Mouse (Mus musculus): ENCODE data around the gene Ankrd39. TPM values are rescaled to one million over a fixed set of nuclear protein-coding genes. Genes with fewer than 3 reads are reported as not detected.

The Ankrd39 gene
- total RNA-seq (2018; cell fraction: chromatin; rRNA removed) = 10 to 100 TPM in 17 of 26 experiments, 1 to 10 TPM in 9; 4.8 to 33.0 (median 16.0) TPM
- total RNA-seq (2018; cell fraction: cytosol; rRNA removed) = 1 to 10 TPM; 2.1 to 5.6 (median 2.9) TPM
- 10 to 100 TPM in 18 of 26 experiments, 1 to 10 TPM in 8; 3.6 to 25.4 (median 13.5) TPM for total RNA-seq (2018; cell fraction: nucleus; rRNA removed)
- polyA plus RNA-seq (2018) = 1.6 to 6.1 TPM (median 5.0 TPM) in 3 replicates

- peaks cover 16% of the 10 kb centered on the region; the same call in 1 of the 2 replicates for H3K79me2 ChIP-seq (ENCODE audit: inconsistent target)
- peak within 1 kb of the TSS; percentile 69 for H3K4me3 ChIP-seq (ENCODE audit: inconsistent target)
- H3K36me3 ChIP-seq (ENCODE audit: inconsistent target) = peaks cover 7% of the 10 kb centered on the region; the same call in 1 of the 2 replicates
- WGBS (ENCODE audit: missing documents) = under 1% methylated on average over 43 of the region's 43 CpGs
- 0 out of 2 replicates have a peak within 1 kb of the TSS, but pooled peaks have one; percentile 4 for H3K27ac ChIP-seq
Measured at GRCm38 (mm10) chr1:36546888-36547471, at the start of gene Ankrd39. Gene Ankrd39, minus strand, starts transcription at chr1:36547445.

- H3K36me3 ChIP-seq (ENCODE audit: inconsistent target) = no peaks in the 10 kb centered on the region
Measured at GRCm38 (mm10) chr1:36596114-36596513, 48.9 kb upstream of the Ankrd39 start.

GRCm38 (mm10) chr1:36595167-36595931 is 48.1 kb upstream of the Ankrd39 start:
- Histone ChIP-seq H3K36me3 (ENCODE audit: inconsistent target) (no peaks in the 10 kb centered on the region), H3K4me3 (ENCODE audit: inconsistent target) (no peak overlapping the region), H3K27ac (no peak overlapping the region), H3K79me2 (ENCODE audit: inconsistent target) (no peaks in the 10 kb centered on the region)
- 85% methylated on average over 10 of the region's 10 CpGs for WGBS (ENCODE audit: missing documents)

More at GRCm38 (mm10) chr1:36596114-36596513, 48.9 kb upstream of the Ankrd39 start:
- WGBS (ENCODE audit: missing documents) = 77% methylated on average over 4 of the region's 4 CpGs
- Histone ChIP-seq H3K27ac (no peak overlapping the region), H3K4me3 (ENCODE audit: inconsistent target) (no peak overlapping the region), H3K79me2 (ENCODE audit: inconsistent target) (no peaks in the 10 kb centered on the region)

- Histone ChIP-seq H3K36me3 (ENCODE audit: inconsistent target) (no peaks in the 10 kb centered on the region), H3K27ac (no peak overlapping the region), H3K79me2 (ENCODE audit: inconsistent target) (no peaks in the 10 kb centered on the region), H3K4me3 (ENCODE audit: inconsistent target) (no peak overlapping the region)
- WGBS (ENCODE audit: missing documents) = 33% methylated on average over 1 of the region's 1 CpGs
Measured at GRCm38 (mm10) chr1:36593099-36593498, 45.9 kb upstream of the Ankrd39 start.

GRCm38 (mm10) chr1:36591408-36591807 is 44.2 kb upstream of the Ankrd39 start:
- Histone ChIP-seq H3K79me2 (ENCODE audit: inconsistent target) (no peaks in the 10 kb centered on the region), H3K36me3 (ENCODE audit: inconsistent target) (no peaks in the 10 kb centered on the region), H3K4me3 (ENCODE audit: inconsistent target) (no peak overlapping the region), H3K27ac (no peak overlapping the region)
- 5% methylated on average over 2 of the region's 2 CpGs for WGBS (ENCODE audit: missing documents)

GRCm38 (mm10) chr1:36590664-36591063 is 43.4 kb upstream of the Ankrd39 start:
- 94% methylated on average over 9 of the region's 9 CpGs for WGBS (ENCODE audit: missing documents)
- H3K79me2 ChIP-seq (ENCODE audit: inconsistent target) = no peaks in the 10 kb centered on the region
- no peaks in the 10 kb centered on the region for H3K36me3 ChIP-seq (ENCODE audit: inconsistent target)
- H3K4me3 ChIP-seq (ENCODE audit: inconsistent target) = no peak overlapping the region
- no peak overlapping the region for H3K27ac ChIP-seq

GRCm38 (mm10) chr1:36589486-36589885 is 42.2 kb upstream of the Ankrd39 start:
- no peak overlapping the region for H3K27ac ChIP-seq
- WGBS (ENCODE audit: missing documents) = 83% methylated on average over 6 of the region's 6 CpGs

GRCm38 (mm10) chr1:36588476-36589450 is 41.5 kb upstream of the Ankrd39 start:
- no peaks in the 10 kb centered on the region for H3K36me3 ChIP-seq (ENCODE audit: inconsistent target)
- no peak overlapping the region for H3K4me3 ChIP-seq (ENCODE audit: inconsistent target)
- WGBS (ENCODE audit: missing documents) = 75% methylated on average over 12 of the region's 13 CpGs
- no peaks in the 10 kb centered on the region for H3K79me2 ChIP-seq (ENCODE audit: inconsistent target)
- no peak overlapping the region for H3K27ac ChIP-seq

More at GRCm38 (mm10) chr1:36589486-36589885, 42.2 kb upstream of the Ankrd39 start:
- Histone ChIP-seq H3K4me3 (ENCODE audit: inconsistent target) (no peak overlapping the region), H3K36me3 (ENCODE audit: inconsistent target) (no peaks in the 10 kb centered on the region), H3K79me2 (ENCODE audit: inconsistent target) (no peaks in the 10 kb centered on the region)

GRCm38 (mm10) chr1:36587860-36588259 is 40.6 kb upstream of the Ankrd39 start:
- Histone ChIP-seq H3K27ac (no peak overlapping the region), H3K79me2 (ENCODE audit: inconsistent target) (no peaks in the 10 kb centered on the region), H3K36me3 (ENCODE audit: inconsistent target) (no peaks in the 10 kb centered on the region), H3K4me3 (ENCODE audit: inconsistent target) (no peak overlapping the region)
- 90% methylated on average over 6 of the region's 6 CpGs for WGBS (ENCODE audit: missing documents)

GRCm38 (mm10) chr1:36586288-36586687 is 39.0 kb upstream of the Ankrd39 start:
- no peak overlapping the region for H3K4me3 ChIP-seq (ENCODE audit: inconsistent target)
- H3K36me3 ChIP-seq (ENCODE audit: inconsistent target) = no peaks in the 10 kb centered on the region
- no peaks in the 10 kb centered on the region for H3K79me2 ChIP-seq (ENCODE audit: inconsistent target)
- H3K27ac ChIP-seq = no peak overlapping the region
- WGBS (ENCODE audit: missing documents) = 93% methylated on average over 4 of the region's 4 CpGs

- WGBS (ENCODE audit: missing documents) = 88% methylated on average over 8 of the region's 8 CpGs
- Histone ChIP-seq H3K4me3 (ENCODE audit: inconsistent target) (no peak overlapping the region), H3K27ac (no peak overlapping the region), H3K79me2 (ENCODE audit: inconsistent target) (no peaks in the 10 kb centered on the region), H3K36me3 (ENCODE audit: inconsistent target) (no peaks in the 10 kb centered on the region)
Measured at GRCm38 (mm10) chr1:36583408-36584116, 36.3 kb upstream of the Ankrd39 start.

- Histone ChIP-seq H3K27ac (no peak overlapping the region), H3K4me3 (ENCODE audit: inconsistent target) (no peak overlapping the region), H3K79me2 (ENCODE audit: inconsistent target) (no peaks in the 10 kb centered on the region), H3K36me3 (ENCODE audit: inconsistent target) (no peaks in the 10 kb centered on the region)
- 86% methylated on average over 8 of the region's 8 CpGs for WGBS (ENCODE audit: missing documents)
Measured at GRCm38 (mm10) chr1:36582211-36582610, 35.0 kb upstream of the Ankrd39 start.

GRCm38 (mm10) chr1:36581260-36581659 is 34.0 kb upstream of the Ankrd39 start:
- Histone ChIP-seq H3K4me3 (ENCODE audit: inconsistent target) (no peak overlapping the region), H3K27ac (no peak overlapping the region), H3K79me2 (ENCODE audit: inconsistent target) (no peaks in the 10 kb centered on the region), H3K36me3 (ENCODE audit: inconsistent target) (no peaks in the 10 kb centered on the region)
- WGBS (ENCODE audit: missing documents) = 95% methylated on average over 5 of the region's 5 CpGs

Data from macrophage (primary cell).